Mouse (Mus musculus) testis, adult 10 weeks (tissue): ENCODE measurements around the gene Gipc1. TPM values are rescaled to one million over a fixed set of nuclear protein-coding genes. Genes with fewer than 3 reads are reported as not detected.

ENCODE experiments used
- polyA plus RNA-seq: library from polyadenylated mRNA; stranded (reverse); fragments of 350-450 nt; fragmentation: Illumina TruSeq; extraction: RNeasy Lipid Tissue Mini Kit (QIAGEN cat#74804); gene quantifications from one replicate; pipeline ENCODE4 v1.2.3, GENCODE M21; 2014; ENCODE audit warnings: low read depth, low replicate concordance

Gene Gipc1
- not detected for polyA plus RNA-seq

DNA sequence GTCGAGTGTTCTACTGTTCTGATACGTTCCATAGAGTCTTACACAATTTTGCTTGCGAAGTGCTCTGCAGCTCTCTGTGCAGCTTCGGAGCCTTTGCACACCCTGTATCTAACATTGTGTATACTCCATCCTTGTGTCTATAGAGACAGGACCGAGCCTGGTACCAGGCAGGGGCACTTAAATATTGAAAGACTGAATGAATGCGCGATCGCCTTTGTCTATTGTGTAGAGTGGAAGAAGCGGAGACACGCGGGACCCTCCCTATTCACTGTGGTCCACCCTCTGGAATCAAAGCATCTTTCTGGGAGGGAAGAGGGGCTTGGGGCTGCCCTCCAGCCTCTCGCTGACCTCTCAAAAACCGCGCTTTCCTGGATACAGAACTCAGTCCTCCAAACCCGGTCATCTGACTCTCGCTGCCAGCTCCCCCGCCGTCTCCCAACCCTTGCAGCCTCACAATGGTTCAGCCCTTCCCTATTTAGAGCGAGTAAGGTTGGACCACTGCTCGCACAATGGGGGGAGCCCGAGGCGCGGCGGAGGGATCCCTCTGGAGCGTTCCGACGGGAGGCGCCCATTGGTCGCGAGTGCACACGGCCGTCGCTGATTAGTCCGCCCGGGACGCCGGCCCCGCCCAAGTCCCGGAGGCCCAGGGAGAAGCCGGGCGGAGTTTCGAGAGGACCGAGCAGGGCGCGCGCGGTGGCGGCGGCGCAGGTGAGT, at the start of gene Gipc1:
Gene Gipc1 (plus strand): TSS at position 648 of the 714 bp plus-strand sequence.

GRCm38 (mm10) chr8:83607661-83608397, 44.6 kb upstream of the Gipc1 start, which contains the start of the genes Tecr and Dnajb1:
TSS of gene Tecr (minus strand) at chr8:83607971.
TSS of gene Dnajb1 (plus strand) at chr8:83608193.

GRCm38 (mm10) chr8:83665969-83666865, 13.7 kb downstream of the Gipc1 start, which contains the start of gene Ptger1:
TSS of gene Ptger1 (plus strand) at chr8:83666678.

DNA sequence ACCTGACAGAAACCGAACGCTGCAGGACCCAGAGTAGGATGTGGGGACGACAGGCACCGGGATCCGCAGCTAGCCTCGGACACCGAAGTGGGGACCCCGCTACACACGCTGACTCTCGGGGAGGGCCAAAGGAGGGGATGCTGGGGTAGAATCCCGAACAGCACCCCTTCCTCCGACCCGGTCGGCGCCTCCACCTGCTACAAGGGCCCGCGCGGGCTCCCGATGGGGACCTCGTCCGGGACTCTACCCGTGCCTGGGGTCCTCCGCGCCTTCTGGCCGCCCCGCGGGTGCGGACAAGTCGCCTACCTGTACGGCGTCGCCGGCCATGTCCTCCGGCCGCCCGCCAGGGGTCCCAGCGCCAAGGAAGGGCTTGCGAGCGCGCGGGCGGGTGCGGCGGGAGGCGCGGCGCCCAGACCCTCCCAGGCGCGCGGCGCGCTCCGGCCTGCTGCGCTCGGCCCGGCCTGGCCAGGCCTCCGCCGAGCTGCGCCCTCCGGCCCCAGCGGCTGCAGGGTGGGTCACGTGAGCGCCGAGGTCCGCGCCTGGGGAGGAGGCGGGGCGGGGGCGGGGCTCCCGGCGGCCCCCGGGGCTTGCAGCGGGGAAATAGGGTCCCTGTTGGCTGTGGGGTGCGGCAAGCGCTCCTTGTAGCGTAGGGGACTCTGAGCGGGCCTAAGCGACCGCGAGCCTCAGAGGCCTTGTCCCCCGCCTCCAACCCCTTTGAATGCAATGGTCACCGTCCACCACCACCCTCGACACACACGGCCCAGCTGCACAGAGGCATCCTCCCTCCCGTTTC, 46.4 kb downstream of the Gipc1 start, which contains the start of gene Pkn1:
Gene Pkn1 (minus strand): TSS at position 519 of the 793 bp plus-strand sequence.

Other genes starting within 250 kb of the Gipc1 start
- 64.3 TPM for gene Scoc, start 194.3 kb upstream of the Gipc1 start, polyA plus RNA-seq
- not detected for gene Olfr370, start 116.9 kb upstream of the Gipc1 start, polyA plus RNA-seq
- gene Ndufb7, start 86.0 kb upstream of the Gipc1 start, polyA plus RNA-seq, result 0.48 TPM
- 15.0 TPM for gene Tecr, start 44.7 kb upstream of the Gipc1 start, polyA plus RNA-seq
- gene Dnajb1, start 44.5 kb upstream of the Gipc1 start, polyA plus RNA-seq, result 78.7 TPM
- gene Ptger1, start 14.0 kb downstream of the Gipc1 start, polyA plus RNA-seq, result not detected
- gene Pkn1, start 46.5 kb downstream of the Gipc1 start, polyA plus RNA-seq, result 3.0 TPM
- gene Ddx39, start 62.5 kb downstream of the Gipc1 start, polyA plus RNA-seq, result 24.9 TPM
- gene Adgre5, start 88.6 kb downstream of the Gipc1 start, polyA plus RNA-seq, result 1.8 TPM
- gene Adgrl1, start 247.4 kb downstream of the Gipc1 start, polyA plus RNA-seq, result 3.5 TPM